Mouse (Mus musculus) ES-Bruce4 (cell line): ENCODE data around the gene Zbtb25. TPM values are rescaled to one million over a fixed set of nuclear protein-coding genes. Genes with fewer than 3 reads are reported as not detected.

Experiments used
- H3K27ac ChIP-seq: 2 replicates; pipeline ENCODE4 v1.5.1; 2012; ENCODE audit warnings: low read length, inconsistent platforms; ENCODE audit not compliant: insufficient read depth
- H3K27me3 ChIP-seq: 2 replicates; pipeline ENCODE4 v1.6.1; 2012; ENCODE audit warnings: mild to moderate bottlenecking, low read length, inconsistent platforms; ENCODE audit not compliant: control insufficient read depth, poor library complexity, insufficient read depth, severe bottlenecking
- H3K36me3 ChIP-seq: 2 replicates; pipeline ENCODE4 v1.6.1; 2012; ENCODE audit warnings: inconsistent platforms, mild to moderate bottlenecking, low read length, moderate library complexity; ENCODE audit not compliant: control insufficient read depth, poor library complexity, insufficient read depth, severe bottlenecking
- H3K4me1 ChIP-seq: one replicate; pipeline ENCODE4 v1.8.1; 2011; ENCODE audit warnings: low read length; ENCODE audit not compliant: control insufficient read depth, insufficient read depth
- H3K4me3 ChIP-seq: 2 replicates; pipeline ENCODE4 v1.5.1; 2011; ENCODE audit warnings: low read depth, mild to moderate bottlenecking, low read length
- H3K9ac ChIP-seq: 2 replicates; pipeline ENCODE4 v1.6.1; 2012; ENCODE audit warnings: low read depth, mild to moderate bottlenecking, inconsistent platforms; ENCODE audit not compliant: poor library complexity, severe bottlenecking
- H3K9me3 ChIP-seq: replicated peaks from 2 replicates; pipeline ENCODE4 v1.6.1; 2012; ENCODE audit warnings: mild to moderate bottlenecking, low read length, inconsistent platforms; ENCODE audit not compliant: control insufficient read depth, poor library complexity, insufficient read depth, severe bottlenecking
- CTCF ChIP-seq: IDR thresholded peaks from one replicate; pipeline ENCODE4 v1.8.1; 2011; ENCODE audit warnings: low read depth, low read length
- EP300 ChIP-seq: IDR thresholded peaks from 2 replicates; pipeline ENCODE4 v1.6.1; 2011; ENCODE audit warnings: low read depth, low read length; ENCODE audit not compliant: insufficient read depth
- POLR2A ChIP-seq: IDR thresholded peaks from one replicate; pipeline ENCODE4 v1.8.1; 2011; ENCODE audit warnings: low read length; ENCODE audit not compliant: insufficient read depth
- polyA plus RNA-seq: library from polyadenylated mRNA; stranded (reverse); fragments of >200 nt; gene quantifications from 2 replicates; pipeline ENCODE4 v1.2.4, GENCODE M21; 2011; ENCODE audit warnings: low read depth; ENCODE audit not compliant: missing spikeins, insufficient read depth, insufficient read length

Zbtb25 gene
- polyA plus RNA-seq, 1 experiment = 30.8 TPM

DNA sequence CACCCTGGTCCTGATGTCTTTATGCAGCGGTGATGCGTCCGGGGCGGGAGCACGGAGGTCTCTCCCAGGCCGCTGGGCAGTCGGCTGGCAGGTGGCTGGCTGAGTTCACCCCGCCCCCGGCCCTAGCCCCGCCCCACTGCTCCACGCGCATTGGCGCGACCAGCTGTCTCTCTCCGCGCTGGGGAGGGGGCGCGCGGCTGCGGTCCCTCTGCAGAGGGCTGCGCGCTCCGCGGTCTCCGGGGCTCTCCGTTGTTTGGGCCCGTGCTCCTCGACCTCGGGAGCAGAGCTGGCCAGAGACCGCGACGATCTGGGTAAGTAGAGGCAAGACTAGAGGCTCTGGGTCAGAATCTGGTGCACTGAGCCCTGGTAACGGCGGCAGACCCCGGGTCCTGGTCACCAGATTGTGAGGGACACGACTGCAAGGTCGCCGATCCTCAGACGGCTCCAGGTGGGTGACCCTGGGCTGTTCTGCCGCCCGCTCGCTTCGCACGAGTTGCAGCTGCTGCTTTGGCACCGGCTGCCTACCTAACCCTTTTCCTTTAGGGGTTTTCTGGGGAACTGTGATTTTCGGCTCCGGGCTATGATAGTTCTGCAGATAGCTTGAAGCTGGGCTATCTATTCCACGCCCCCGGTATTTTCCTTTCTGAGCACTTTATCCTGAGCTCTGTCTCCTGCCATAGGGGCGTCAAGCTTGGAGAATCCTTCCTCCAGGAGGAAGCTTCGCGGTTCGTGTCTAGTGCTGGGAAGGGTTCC, 44.5 kb downstream of the Zbtb25 start, which contains the start of gene Akap5:
Akap5 (plus strand) TSS at position 213 of the 753 bp plus-strand sequence.
- H3K27me3 ChIP-seq = no peaks in the 10 kb centered on the region
- no peaks in the 10 kb centered on the region for H3K4me1 ChIP-seq
- H3K27ac ChIP-seq = no peak within 1 kb of the TSS
- H3K9me3 ChIP-seq = no peaks in the 10 kb centered on the region
- no peak for TF ChIP-seq EP300
- no peak for TF ChIP-seq CTCF
- peak within 1 kb of the TSS; percentile 49 for H3K9ac ChIP-seq
- H3K4me3 ChIP-seq = peak within 1 kb of the TSS; percentile 88
- peaks cover 13% of the 10 kb centered on the region for H3K36me3 ChIP-seq

DNA sequence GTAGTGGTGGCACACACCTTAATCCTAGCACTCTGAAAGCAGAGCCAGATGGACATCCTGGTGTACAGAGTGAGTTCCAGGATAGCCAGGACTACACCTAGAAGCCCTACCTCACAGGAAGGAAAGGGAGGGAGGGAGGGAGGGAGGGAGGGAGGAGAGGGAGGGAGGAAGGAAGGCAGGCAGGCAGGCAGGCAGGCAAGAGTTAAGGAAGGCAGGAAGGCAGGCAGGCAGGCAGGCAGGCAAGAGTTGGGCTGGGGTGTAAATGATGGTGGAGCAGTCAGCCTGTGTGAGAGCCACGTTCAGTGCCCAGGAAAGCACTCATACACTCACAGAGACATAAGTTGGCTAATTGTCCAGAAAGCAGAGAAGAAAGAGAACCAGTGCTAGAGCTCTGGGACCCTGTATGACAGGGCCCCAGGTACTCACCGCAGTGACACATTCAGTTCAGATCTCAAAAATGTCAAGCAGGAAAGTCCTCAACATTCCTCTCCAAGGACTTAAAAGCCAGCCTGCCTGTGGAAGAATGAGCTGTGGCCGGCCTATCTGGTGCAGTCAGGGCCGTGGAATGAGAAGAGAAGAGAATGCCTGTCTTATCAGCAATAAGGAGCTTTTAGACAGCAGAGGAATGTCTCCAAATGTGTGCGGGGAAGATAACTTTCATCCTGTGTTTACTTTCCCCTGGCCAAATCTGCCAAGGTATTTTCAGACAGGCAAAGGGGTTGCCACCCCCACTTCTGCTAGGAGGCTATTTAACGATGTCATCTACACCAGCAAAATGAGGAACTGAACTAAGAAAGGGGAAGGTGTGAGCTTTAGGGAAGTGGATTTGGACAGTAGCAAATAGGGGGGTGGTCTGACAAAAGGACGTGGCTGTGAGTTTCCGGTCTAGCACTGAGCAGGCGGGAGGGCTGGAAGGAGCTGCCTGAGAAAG, 50.9 kb downstream of the Zbtb25 start:
- Histone ChIP-seq H3K27ac (no peak overlapping the region), H3K36me3 (peaks cover 53% of the 10 kb centered on the region), H3K9me3 (no peaks in the 10 kb centered on the region), H3K4me3 (no peak overlapping the region), H3K27me3 (no peaks in the 10 kb centered on the region), H3K9ac (no peak overlapping the region), H3K4me1 (no peaks in the 10 kb centered on the region)
- TF ChIP-seq EP300 (no peak), POLR2A (no peak), CTCF (no peak)

- Histone ChIP-seq H3K36me3 (peaks cover 82% of the 10 kb centered on the region), H3K27me3 (no peaks in the 10 kb centered on the region), H3K9ac (no peak overlapping the region), H3K4me3 (no peak overlapping the region), H3K27ac (no peak overlapping the region), H3K9me3 (no peaks in the 10 kb centered on the region), H3K4me1 (no peaks in the 10 kb centered on the region)
- TF ChIP-seq EP300 = no peak
- TF ChIP-seq CTCF = no peak
- TF ChIP-seq POLR2A = no peak
Observed at GRCm38 (mm10) chr12:76311951-76312350, 57.5 kb downstream of the Zbtb25 start.

GRCm38 (mm10) chr12:76311227-76311626, 58.2 kb downstream of the Zbtb25 start:
- Histone ChIP-seq H3K9ac (no peak overlapping the region), H3K4me3 (no peak overlapping the region), H3K4me1 (peaks cover 3% of the 10 kb centered on the region), H3K9me3 (no peaks in the 10 kb centered on the region), H3K27me3 (no peaks in the 10 kb centered on the region), H3K36me3 (peaks cover 82% of the 10 kb centered on the region), H3K27ac (no peak overlapping the region)
- TF ChIP-seq POLR2A (no peak), EP300 (no peak), CTCF (no peak)

DNA sequence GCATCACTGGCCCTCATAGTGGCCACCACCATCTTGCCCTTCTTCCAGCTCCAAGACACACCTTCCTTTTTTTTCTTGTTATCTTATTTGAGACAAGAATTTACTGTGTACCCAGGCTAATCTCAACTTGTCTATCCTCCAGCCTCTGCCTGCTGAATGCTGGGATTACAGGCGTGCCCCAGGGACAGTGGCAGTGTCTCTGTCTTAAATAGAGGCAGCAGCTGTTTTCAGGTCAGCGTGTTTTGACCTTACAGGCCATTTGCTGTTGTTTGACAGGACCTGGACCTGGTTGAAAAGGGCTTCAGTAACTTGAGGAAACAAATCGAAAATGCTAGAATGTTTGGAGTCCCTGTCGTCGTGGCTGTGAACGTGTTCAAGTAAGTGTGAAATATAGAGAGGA, 58.8 kb downstream of the Zbtb25 start:
- TF ChIP-seq POLR2A (no peak), EP300 (no peak), CTCF (no peak)
- Histone ChIP-seq H3K4me1 (peaks cover 3% of the 10 kb centered on the region), H3K9me3 (no peaks in the 10 kb centered on the region), H3K36me3 (peaks cover 79% of the 10 kb centered on the region), H3K9ac (no peak overlapping the region), H3K4me3 (no peak overlapping the region), H3K27me3 (no peaks in the 10 kb centered on the region), H3K27ac (no peak overlapping the region)

GRCm38 (mm10) chr12:76310007-76310406, 59.4 kb downstream of the Zbtb25 start:
- Histone ChIP-seq H3K4me1 (peaks cover 3% of the 10 kb centered on the region), H3K9me3 (no peaks in the 10 kb centered on the region), H3K9ac (no peak overlapping the region), H3K36me3 (peaks cover 79% of the 10 kb centered on the region), H3K27me3 (no peaks in the 10 kb centered on the region), H3K27ac (no peak overlapping the region), H3K4me3 (no peak overlapping the region)
- TF ChIP-seq EP300 = no peak
- no peak for TF ChIP-seq POLR2A
- TF ChIP-seq CTCF = no peak
